Mouse (Mus musculus): ENCODE results near the gene Prdm16.

The Prdm16 gene

DNA sequence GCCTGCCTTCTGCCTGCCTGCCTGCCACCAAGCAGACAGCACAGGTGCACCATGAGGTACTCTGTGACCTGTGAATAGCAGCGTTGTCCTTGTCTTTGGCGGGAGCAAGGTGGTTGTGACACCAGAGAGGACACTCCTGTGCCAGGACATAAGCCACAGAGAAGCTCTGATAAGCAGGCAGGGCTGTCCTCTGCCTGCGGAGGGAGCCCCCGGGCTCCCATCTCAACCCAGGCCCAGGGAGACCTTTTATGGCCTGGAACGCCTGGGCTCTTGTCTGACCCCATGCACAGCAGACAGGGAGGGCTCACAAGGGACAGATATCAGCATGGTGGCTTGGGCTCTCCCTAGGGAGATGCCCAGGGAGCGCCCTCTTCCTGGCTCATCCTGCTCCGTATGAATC lies 118.7 kb downstream of the Prdm16 start:
- DNase-seq (ENCODE audit: low read depth, low spot score): no peak

DNA sequence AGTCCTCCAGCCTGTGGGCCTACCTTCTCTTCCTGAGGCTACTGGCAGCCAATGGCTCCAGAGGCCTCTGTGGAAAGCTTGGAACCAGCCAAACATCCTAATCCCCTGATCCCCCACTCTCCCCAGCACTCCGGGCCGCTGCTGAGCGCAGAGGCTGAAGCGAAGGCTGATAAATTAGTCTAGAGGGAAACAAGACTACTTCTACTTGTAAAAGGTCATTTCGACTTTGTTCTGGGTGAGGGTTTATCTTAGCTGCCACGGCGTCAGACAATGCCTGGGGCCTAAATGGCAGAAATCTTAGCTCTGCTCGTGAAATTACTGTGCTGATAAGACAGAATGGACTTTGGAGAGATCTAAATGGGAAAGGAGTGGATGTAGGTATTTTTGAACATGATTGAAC lies 120.2 kb downstream of the Prdm16 start:
- DNase-seq (ENCODE audit: low read depth, low spot score): no peak

DNA sequence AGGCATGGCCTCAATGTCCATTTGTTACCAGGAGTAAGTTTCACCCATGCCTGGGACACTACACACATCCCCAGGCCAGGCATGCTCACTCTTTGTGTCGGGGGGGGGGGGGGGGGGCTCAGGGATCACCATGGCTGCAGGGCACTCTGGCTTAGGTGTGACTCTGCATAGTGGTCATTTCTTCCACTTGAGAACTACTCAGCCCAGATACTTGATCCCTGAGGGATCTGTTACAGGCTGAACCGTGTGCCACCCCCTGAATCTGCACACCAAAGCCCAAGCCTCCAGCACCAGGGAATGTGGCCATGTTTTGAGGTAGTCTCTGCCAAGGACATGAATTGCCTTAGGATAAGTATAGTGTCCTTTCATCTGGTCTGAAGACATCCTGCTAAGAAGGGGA lies 123.0 kb downstream of the Prdm16 start:
- no peak for DNase-seq (ENCODE audit: low read depth, low spot score)

DNA sequence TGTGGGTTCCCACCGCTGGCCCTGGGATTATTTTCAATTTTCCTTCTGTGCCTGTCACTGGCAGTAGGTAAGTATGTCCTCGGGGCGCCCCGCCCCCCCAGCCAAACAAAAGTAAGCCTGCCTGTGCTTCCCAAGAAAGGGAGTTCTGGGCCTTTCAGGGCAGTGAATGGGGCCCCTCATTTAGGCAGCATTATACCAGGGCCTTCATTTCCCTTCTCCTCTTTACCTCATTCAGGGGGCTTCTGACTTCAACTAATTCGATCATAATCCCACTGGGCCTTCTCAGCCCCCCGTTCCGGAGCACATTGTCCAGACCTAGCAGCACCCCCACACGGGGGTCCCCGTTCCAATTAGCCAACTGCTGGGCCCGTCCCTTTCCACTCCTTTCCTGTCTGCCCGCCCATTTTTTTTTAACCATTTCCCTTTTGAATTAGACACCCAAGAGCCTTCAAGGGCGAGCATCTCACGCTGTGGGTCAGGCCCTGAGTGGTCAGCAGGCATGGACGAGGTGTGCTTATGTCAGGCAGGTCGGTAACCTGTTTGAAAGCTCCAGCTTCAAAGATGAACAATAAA lies 124.1 kb downstream of the Prdm16 start:
- no peak for DNase-seq (ENCODE audit: low read depth, low spot score)

DNA sequence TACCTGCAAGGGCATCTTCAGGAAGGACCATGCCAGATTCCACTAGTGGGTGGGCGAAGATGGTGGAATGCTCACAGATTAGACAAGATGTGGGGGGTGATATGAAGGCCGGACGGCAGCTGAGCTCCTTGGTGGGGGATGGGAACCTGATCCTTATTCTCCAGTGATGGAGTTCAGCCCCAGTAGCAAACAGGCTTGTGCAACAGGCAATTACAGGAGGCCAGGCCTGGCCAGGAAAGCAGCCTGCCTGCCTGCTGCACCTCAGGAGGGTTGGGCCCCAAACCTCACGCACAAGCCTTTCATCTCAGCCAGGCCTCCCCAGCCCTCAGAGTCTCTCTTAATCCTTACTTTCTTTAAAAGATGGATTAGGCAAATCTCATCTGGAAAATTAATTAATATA lies 124.9 kb downstream of the Prdm16 start:
- DNase-seq (ENCODE audit: low read depth, low spot score): no peak

DNA sequence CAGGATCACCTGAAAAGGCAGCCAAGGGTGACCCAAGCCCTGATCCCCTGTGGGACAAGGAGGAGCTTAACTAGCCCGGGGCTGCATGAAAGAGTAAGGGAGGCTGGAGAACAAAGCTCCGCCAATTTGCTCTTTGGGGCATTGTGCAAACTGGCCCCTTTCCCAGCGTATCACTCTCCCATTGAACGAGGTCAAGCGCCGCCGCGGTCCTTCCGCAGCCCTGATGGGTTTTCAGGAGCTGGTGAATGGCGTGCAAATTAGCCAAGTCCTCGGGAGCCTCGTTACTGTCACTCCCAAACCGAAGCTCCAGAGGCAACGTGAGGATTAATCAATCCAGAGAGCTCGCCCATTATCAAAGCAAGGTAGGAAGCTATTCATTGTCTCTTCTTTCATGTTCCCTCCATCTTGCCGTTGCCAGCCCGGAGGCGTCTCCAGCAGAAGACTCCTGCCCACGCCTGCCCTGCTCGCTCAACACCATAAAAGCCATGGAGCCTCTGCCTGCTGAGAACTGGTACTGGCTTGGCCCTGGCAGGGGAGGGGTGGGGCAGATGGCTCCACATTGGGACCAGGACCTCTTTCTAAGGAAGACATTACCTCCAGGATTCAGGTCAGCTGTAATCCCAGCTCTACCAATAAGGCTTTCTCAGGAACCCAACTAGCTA lies 129.8 kb downstream of the Prdm16 start:
- no peak for DNase-seq (ENCODE audit: low read depth, low spot score)

DNA sequence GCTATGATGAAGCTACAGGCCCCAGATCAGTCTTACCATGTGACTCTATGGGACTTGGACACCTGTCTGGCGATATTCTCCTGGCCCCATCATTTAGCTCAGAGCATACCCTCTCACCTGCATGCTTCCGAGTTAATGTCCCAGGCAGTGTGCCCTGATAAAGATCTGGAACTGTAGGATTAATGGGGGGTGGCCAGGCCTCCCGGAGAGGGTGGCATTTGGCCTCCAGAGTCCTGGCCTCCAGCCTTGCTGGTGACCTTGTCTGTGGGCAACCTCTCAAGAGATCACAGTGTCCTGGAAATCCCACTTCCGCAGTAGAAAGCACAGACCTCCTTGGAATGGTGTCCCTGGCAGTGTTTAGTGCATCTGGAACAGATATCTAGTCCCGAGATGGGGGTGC lies 131.4 kb downstream of the Prdm16 start:
- DNase-seq (ENCODE audit: low read depth, low spot score): no peak

DNA sequence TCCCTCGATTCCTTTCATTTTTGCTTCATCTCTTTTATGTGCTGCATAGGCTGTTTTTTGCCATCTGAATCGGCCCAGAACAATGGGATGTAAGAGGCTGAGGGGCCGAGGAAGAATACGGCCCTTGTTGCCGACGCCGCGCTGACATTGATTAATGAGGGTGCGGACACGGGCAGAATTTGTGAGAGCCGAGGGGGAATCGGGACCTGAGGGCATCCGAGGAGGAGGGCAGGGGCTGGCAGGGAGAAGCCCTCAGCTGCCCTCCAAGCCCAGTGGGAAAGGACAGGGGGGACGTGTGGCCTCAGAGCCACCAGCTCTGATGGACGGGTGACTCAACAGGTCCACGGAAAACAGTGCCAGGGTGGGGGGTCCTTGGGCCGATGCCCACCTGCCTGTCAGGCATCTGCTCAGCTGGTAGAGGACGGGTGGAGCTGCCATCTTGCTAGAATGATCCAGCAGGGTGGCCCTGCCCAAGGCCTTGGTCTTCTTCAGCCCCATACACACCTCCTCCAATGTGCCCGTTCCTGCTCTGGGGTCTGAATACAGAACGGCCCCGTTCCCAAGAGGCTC lies 133.3 kb downstream of the Prdm16 start:
- DNase-seq (ENCODE audit: low read depth, low spot score): peak; percentile 84

DNA sequence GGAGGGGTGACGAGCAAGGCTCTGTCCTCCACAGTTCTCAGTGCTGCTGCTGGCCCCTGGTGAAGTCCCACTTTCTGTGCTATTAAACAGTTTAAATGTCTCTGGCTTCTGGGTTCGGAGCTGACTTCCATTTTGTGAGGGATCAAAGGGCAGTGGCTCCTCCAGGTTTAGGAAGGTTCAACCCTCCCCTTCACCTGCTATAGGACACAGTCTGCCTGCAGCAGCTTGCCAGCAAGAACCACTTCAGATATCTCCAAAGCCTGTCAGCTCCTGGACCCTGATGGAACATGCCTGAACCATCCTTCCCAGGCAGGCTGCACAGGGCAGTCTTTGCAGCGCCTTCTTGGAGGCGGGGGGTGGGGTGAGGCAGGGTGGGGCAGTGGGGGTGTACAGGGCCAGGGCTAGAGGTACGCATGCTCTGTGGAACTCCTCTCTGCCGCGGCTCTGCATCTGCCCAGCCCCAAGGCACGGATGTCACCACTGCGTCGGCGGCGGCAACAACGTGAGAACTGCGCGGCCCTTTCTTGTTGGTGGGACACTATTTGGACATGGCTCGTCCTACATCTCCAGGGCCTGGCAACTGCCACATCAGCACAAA lies 134.2 kb downstream of the Prdm16 start:
- no peak for DNase-seq (ENCODE audit: low read depth, low spot score)

DNA sequence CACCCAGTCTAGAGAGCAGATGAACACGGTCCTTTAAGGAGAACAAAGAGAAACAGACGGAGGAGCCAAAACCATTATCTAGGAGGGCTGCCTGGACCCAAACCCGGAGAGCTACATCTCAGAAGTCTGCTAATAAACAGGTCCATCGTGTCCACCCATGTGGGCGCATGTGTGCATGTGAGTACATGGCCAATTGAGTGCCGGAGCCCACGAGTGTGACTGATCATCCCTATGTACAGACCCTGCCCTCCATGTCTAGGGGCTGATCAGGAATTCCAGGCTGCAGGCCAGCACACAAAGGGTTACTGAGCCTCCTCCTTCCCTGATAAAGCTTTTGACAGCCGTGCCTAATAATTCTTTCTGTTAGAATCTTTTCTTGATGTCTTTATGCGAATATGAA lies 136.0 kb downstream of the Prdm16 start:
- no peak for DNase-seq (ENCODE audit: low read depth, low spot score)

DNA sequence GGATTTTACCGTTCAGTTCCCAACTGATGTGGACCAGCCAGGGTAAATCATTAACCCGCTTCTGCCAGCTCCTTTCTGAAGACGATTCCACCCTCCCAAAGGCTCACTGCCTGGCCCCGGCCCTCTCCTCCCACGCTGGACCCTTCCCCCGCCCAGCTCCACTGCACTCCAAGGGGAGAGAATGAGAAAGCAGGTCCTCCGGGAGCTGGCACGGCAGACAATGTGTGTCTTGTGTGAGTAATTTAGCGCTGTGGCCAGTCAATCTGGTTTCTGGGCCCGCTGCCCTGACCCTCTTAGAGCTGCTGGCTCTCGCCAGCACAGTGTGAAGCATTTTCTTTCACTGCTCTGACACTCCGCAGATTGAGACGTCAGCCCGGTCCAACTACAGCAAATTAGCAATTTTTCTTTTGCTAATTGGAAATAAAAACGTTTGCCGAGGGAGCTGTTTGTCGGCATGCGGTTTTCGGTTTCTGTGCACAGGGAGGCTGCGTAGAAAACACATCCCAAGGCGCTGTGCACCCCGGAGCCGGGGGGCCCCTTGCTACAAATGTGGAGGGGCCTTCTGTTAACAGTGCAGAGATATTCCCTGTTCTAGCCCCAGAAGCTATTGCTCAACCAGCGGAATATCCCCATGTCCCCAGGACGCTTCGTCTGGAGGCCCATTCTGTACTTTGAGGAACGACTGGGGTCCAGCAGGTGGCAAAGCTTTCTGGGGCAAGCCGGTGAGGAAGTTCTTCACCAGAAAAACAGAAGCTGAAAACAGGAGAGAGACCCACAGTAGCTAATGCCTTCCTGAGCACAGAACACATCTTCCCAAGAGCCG lies 136.8 kb downstream of the Prdm16 start:
- peak; percentile 62 for DNase-seq (ENCODE audit: low read depth, low spot score)

DNA sequence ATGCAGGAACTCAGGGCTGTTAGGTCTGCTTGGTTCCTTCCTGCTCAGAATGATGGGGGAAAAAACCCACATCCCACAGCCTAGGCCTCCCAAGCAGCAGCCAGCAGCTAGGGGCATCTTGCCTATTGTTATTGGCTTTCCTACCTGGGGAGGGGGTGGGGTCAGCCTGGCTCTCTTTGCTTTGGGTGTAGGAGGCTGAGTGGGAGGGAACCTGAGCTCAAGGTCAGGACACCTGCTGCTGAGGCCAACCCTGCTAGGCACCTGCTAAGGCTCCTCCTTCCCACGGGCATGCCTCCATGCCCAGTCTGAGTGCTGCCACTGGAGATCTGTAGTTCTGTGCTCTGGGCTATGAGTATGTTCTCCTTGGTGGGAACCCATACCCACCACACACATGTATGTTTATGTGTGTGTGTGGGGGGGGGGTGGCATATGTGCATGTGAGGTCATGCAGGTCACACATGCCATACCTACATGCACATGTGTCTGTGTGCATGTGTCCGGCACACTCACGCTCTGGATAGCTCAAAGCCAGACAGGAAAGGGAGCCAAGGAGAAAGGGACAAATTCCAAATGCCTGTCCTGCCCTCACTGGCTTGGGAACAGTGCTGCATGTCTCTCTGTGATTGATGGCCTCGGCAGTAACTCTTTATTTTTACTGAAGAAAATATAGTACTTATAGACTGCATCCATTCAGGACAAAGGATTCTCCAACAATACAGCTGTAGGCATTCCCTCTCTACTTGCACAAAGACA lies 139.1 kb downstream of the Prdm16 start:
- no peak for DNase-seq (ENCODE audit: low read depth, low spot score)

DNA sequence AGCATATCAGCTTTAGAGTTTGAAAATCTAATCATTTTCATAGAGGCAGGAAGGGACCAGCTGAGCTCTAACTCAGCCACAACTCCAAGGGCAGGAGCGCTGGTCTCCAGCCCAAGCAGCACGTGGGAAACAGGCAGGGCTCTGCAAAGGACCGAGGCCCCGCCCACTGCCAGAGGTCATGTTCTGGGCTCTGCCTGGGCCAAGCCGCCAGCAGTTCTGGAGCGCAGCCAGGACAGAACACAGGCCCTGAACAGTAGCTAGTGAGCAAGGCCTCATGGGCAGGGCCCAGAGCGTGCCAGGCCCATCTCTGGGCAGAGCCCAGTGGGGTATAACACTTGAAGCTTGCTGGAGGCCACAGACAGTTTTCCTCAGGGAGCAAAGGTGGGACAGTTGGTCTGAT lies 139.7 kb downstream of the Prdm16 start:
- DNase-seq (ENCODE audit: low read depth, low spot score): peak; percentile 43

DNA sequence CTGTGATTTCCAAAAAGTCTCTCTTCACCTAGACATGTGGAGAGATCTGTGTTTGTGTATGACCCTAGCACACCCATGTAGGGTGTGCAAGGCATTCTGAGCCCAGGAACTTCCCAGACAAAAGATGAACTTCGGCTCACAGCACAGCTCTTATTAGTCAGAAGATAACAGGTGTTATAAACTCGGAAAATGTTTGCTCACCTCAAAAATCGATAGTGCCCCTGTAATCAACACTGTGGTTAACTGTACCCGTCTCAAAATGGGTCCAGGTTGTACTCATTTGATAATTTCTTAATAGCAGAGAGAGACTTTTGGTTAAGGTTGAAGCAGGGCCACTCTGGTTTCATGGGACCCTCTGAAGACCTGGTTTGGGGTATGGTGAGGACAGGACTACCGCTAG lies 140.2 kb downstream of the Prdm16 start:
- no peak for DNase-seq (ENCODE audit: low read depth, low spot score)

DNA sequence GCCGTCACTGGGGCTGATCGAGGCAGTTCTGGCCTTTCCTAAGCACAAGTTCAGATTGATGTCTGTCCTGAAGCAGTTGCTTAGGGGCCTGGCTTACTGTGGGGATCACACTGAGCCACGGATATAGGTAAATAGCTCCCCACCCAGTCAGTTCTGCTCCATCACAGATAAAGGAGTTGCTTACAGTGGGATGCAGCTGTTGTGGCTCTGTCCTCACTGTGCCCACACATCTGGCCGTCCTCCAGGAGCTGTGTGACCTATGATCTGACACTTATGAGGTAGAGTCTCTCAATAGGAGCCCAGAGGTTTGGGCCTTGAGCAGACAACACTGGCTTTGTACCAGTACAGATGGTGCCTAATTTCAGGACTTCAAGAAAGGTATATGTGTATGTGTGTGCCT lies 142.7 kb downstream of the Prdm16 start:
- no peak for DNase-seq (ENCODE audit: low read depth, low spot score)

DNA sequence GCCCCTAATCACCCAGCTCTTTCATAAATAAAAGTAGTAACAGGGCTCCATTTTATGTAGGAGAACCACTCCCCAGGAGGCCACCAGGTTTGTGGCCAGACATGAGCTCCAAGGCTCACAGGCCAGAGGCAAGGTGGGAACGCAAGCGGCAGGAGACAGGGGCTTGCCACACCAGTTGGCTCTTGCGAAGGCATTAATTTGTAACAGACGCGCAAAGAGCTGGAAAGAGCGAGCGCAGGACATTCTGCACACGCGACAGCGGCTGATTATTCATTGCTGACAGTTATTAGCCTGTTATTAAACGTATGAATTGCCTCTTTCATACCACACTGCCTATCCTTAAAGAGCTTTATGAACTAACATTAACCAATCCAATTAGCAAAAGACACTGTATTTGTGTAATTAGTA lies 144.0 kb downstream of the Prdm16 start:
- DNase-seq (ENCODE audit: low read depth, low spot score): no peak

DNA sequence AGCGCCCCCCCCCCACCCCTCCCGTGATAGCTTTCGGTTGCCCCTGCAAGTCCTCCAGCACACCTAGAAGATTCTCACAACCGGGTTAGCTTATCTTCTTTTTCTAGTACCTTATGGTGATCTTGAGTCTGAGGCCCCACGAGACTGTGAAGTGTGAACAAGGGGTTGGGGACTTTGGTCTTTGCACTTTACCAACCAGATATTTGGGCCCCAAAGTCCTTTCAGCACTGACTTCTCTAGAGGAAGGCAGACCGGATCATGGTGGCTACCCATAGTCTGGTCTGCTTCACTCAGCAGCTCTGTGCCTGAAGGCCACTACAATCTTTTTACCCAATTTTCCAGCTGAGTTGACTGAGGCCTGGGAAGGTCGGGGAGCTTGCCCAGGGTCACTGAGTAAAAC lies 144.4 kb downstream of the Prdm16 start:
- DNase-seq (ENCODE audit: low read depth, low spot score): no peak

DNA sequence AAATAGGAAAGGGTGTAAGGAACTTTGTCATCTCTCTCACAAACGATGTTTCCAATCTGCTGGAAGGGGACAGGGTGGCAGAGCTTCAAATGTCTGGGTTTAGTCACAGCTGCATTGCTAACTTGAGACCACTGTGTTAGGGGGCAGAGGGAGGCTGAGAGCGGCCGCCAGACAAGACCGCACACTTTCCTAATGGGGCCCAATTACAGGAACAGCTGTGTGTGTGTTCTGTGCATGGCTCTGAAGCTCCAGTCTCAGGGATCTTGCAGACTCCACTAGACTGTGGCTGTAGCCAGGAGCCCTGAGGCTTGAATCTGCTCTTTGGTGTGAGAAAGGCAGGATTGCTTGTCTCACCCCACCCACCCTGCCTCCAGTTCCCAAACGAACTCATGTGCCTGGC lies 148.6 kb downstream of the Prdm16 start:
- no peak for DNase-seq (ENCODE audit: low read depth, low spot score)

DNA sequence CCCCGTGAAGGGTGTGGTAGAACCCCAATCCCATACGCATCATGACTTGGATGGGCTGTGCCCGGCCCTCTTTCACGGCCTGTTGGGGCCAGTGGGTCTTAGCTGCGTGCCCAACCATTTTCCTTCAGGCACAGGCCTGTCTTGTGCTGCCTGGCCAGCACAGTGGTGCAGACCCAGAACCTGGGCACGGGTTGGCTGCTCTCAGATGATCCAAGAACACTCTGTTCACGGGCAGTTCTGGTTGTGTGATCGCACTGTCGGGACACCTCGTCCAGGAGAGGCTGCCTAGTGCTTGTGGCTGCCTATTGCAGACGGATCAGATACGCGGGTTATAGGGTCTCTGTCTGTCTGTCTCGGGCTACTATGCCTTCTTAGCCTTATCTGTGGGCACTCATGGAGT lies 154.0 kb downstream of the Prdm16 start:
- DNase-seq (ENCODE audit: low read depth, low spot score): no peak

DNA sequence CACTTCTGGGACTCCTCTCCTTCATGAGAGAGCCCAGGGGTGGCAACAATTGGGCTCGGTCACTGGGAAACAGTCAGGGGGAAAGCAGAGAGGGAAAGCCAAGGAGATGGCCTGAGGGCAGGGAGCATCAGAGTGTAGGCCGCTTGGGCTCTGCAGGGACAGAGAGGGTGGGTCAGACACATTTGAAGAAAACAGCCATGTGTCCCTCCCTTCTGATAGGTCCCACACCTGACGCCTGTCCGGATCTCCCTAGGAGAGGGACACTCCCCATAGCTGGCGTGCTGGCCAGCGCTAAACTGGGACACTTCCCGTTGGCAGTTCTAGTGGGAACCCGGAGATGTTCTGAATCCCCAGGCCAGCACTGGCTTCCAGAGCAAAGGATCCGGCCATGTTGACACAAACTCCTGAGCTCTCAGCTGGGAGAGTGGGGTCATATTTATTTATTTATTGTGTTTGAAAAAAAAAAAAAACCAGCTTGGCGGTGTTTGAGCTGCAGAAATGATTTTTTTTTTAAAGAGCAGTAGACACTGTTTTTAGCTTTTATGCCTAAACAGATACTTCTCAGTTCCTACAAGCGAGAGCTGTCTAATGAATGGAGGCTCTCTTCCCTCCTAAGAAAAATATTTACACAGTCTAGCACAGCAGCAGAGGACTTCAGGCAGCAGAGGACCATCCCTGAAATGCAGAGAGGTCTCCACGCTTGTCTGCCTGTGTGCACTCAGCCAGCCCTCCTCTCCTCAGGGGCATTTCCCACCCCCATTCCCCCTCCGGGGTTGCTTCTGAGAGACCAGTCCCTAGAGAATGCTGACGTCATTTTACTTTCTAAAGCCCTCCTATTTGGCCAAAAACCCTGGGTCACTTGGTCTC lies 154.7 kb downstream of the Prdm16 start:
- DNase-seq (ENCODE audit: low read depth, low spot score): peak; percentile 37
